Mouse (Mus musculus) forebrain, embryonic 13.5 days (tissue): Measurements from ENCODE around the gene Rgs17. TPM values are rescaled to one million over a fixed set of nuclear protein-coding genes. Genes with fewer than 3 reads are reported as not detected.

Source experiments
- ATAC-seq: fragments of 200-750 bp; cut with Nextera tagmentation; 2 replicates; pipeline ENCODE4 v1.8.0; 2017
- H3K27ac ChIP-seq: fragments of 300-500 bp; sonication (generic); 2 replicates; pipeline ENCODE4 v1.5.1; 2015; ENCODE audit warnings: inconsistent platforms, mild to moderate bottlenecking, moderate library complexity
- H3K27me3 ChIP-seq: fragments of 300-500 bp; sonication (generic); 2 replicates; pipeline ENCODE4 v1.6.1; 2015; ENCODE audit warnings: mild to moderate bottlenecking, inconsistent platforms
- H3K36me3 ChIP-seq: fragments of 300-500 bp; sonication (generic); 2 replicates; pipeline ENCODE4 v1.6.1; 2015; ENCODE audit warnings: mild to moderate bottlenecking, inconsistent platforms; ENCODE audit not compliant: poor library complexity, severe bottlenecking
- H3K4me1 ChIP-seq: fragments of 300-500 bp; sonication (generic); 2 replicates; pipeline ENCODE4 v1.6.1; 2015; ENCODE audit warnings: inconsistent platforms
- H3K4me2 ChIP-seq: fragments of 300-500 bp; sonication (generic); 2 replicates; pipeline ENCODE4 v1.6.1; 2015; ENCODE audit warnings: inconsistent platforms, mild to moderate bottlenecking, moderate library complexity
- H3K4me3 ChIP-seq: fragments of 300-500 bp; sonication (generic); 2 replicates; pipeline ENCODE4 v1.5.1; 2015; ENCODE audit warnings: mild to moderate bottlenecking, inconsistent platforms
- H3K9ac ChIP-seq: fragments of 300-500 bp; sonication (generic); 2 replicates; pipeline ENCODE4 v1.6.1; 2015; ENCODE audit warnings: mild to moderate bottlenecking, inconsistent platforms
- H3K9me3 ChIP-seq: fragments of 300-500 bp; sonication (generic); replicated peaks from 2 replicates; pipeline ENCODE4 v1.6.1; 2016; ENCODE audit warnings: inconsistent platforms
- WGBS: fragments of 180-500 bp; shearing (Covaris S2); methylation state at CpG from one replicate; pipeline ENCODE4 v1.1.7; 2015; 5-methylcytosine and 5-hydroxymethylcytosine counted together
- polyA plus RNA-seq: library from polyadenylated mRNA; unstranded; fragments of >200 nt; fragmentation: Nextera tagmentation; extraction: Ambion mirVana; gene quantifications from 2 replicates; pipeline ENCODE4 v1.2.1, GENCODE M21; 2015

The Rgs17 gene
- polyA plus RNA-seq, 1 experiment from 2014 or later, result 7.1 TPM

DNA sequence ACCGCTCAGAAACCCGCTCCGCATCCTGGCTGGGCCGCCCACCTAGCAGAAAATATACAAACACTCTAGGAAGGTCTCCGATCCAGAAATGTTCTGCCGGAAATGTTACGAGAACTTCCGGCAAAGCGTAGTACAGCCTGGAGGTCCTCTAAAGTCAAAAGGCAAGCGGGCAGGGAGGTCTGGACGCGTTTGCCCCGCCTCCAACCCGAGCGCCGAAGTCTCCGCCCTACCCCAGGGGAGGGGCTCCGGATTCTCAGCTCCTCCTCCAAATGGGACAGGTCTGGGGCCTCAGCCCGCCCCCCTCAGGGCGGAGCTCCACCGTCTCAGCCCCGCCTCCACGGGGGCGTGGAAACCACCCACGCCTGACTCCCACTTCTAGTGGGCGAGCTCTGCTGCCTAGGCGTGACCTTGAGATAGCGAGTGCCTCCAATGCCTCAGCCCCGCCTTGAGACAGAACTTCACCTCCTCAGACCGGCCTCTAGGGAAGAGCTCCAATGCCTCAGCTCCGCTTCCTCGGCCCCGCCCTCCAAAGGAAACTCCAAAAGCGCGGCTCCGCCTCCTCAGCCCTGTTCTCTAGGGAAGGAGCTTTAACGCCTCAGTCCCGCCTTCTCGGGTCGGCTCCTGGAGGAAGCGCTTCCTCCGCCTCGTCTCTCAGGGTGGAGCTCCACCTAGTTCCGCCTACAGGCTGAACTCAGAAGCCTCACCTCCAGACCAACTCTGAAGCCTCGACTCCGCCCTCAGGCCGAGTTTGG lies 98.3 kb downstream of the Rgs17 start, which contains the start of gene Mtrf1l:
Mtrf1l (minus strand) TSS at position 171 of the 752 bp plus-strand sequence.
- H3K4me2 ChIP-seq, result peak within 1 kb of the TSS; percentile 75
- peaks cover 22% of the 10 kb centered on the region for H3K4me1 ChIP-seq
- peak within 1 kb of the TSS; percentile 77 for H3K4me3 ChIP-seq
- H3K9ac ChIP-seq, result peak within 1 kb of the TSS; percentile 87
- peak; percentile 98 for ATAC-seq
- WGBS, result under 1% methylated on average over 46 of the region's 47 CpGs
- H3K36me3 ChIP-seq, result peaks cover 10% of the 10 kb centered on the region
- H3K27ac ChIP-seq, result peak within 1 kb of the TSS; percentile 82
- H3K27me3 ChIP-seq, result peaks cover 2% of the 10 kb centered on the region; the same call in 1 of the 2 replicates
- no peaks in the 10 kb centered on the region for H3K9me3 ChIP-seq

DNA sequence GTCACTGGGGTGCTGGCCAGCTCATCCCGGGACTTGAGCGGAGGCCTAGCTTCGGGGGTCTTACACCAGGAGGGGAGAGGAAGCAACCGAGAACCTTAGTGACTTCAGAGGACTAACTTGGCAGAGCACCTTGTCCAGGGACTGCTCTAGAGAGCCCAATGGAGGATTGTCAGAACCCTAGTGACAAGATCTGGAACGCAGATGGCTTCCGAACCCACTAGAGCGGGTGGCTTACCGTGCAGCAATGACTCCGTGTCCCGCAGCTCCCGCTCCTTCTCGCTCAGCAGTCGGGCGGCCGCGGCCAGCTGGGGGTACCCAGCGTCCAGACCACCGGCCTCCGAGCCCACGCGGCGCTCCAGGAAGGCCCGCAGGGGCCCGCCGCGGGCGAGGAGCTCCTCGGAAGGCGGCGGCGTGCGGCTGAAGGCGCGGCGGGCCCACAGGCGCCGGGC lies 98.9 kb downstream of the Rgs17 start:
- peaks cover 2% of the 10 kb centered on the region; the same call in 1 of the 2 replicates for H3K27me3 ChIP-seq
- H3K27ac ChIP-seq, result peak overlapping the region; percentile 82
- H3K9ac ChIP-seq, result peak overlapping the region; percentile 87
- ATAC-seq, result no peak
- H3K36me3 ChIP-seq, result peaks cover 16% of the 10 kb centered on the region
- peaks cover 22% of the 10 kb centered on the region for H3K4me1 ChIP-seq
- H3K4me3 ChIP-seq, result peak overlapping the region; percentile 77
- H3K4me2 ChIP-seq, result peak overlapping the region; percentile 75
- under 1% methylated on average over 35 of the region's 37 CpGs for WGBS
- H3K9me3 ChIP-seq, result no peaks in the 10 kb centered on the region

GRCm38 (mm10) chr10:5818772-5819171 lies 103.4 kb downstream of the Rgs17 start:
- no peak overlapping the region for H3K4me3 ChIP-seq
- no peak overlapping the region for H3K9ac ChIP-seq
- WGBS, result 89% methylated on average over 3 of the region's 3 CpGs
- H3K4me1 ChIP-seq, result peaks cover 16% of the 10 kb centered on the region
- peaks cover 53% of the 10 kb centered on the region for H3K36me3 ChIP-seq
- no peak overlapping the region for H3K4me2 ChIP-seq
- no peaks in the 10 kb centered on the region for H3K27me3 ChIP-seq
- ATAC-seq, result no peak
- no peak overlapping the region for H3K27ac ChIP-seq
- H3K9me3 ChIP-seq, result no peaks in the 10 kb centered on the region

DNA sequence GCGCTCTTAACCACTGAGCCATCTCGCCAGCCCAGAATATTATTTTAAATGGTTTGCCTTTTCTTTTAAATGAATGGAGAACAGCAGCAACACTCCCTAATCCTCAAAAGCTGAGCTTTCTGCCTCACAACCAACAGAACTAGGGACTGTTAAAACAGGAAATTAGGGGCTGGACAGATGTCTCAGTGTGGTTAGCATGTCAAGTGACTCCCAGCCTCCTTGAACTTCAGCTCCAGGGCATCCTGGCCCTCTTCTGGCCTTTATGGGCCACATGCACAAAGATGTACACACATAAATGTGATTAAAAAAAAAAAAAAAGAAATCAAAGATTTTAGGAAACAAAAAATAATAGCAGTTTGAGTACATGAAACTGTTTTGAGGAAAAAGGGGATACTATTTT lies 106.2 kb downstream of the Rgs17 start:
- WGBS, result 99% methylated on average over 2 of the region's 2 CpGs

GRCm38 (mm10) chr10:5813724-5814123 lies 108.5 kb downstream of the Rgs17 start:
- Histone ChIP-seq H3K27me3 (no peaks in the 10 kb centered on the region), H3K27ac (no peak overlapping the region), H3K4me1 (no peaks in the 10 kb centered on the region), H3K9ac (no peak overlapping the region), H3K4me3 (no peak overlapping the region), H3K9me3 (no peaks in the 10 kb centered on the region), H3K36me3 (peaks cover 66% of the 10 kb centered on the region), H3K4me2 (no peak overlapping the region)
- 87% methylated on average over 11 of the region's 11 CpGs for WGBS
- no peak for ATAC-seq

More for the DNA sequence above, 106.2 kb downstream of the Rgs17 start:
- Histone ChIP-seq H3K4me3 (no peak overlapping the region), H3K27ac (no peak overlapping the region), H3K9ac (no peak overlapping the region), H3K27me3 (no peaks in the 10 kb centered on the region), H3K36me3 (peaks cover 77% of the 10 kb centered on the region), H3K4me1 (no peaks in the 10 kb centered on the region), H3K9me3 (no peaks in the 10 kb centered on the region), H3K4me2 (no peak overlapping the region)
- ATAC-seq, result no peak

DNA sequence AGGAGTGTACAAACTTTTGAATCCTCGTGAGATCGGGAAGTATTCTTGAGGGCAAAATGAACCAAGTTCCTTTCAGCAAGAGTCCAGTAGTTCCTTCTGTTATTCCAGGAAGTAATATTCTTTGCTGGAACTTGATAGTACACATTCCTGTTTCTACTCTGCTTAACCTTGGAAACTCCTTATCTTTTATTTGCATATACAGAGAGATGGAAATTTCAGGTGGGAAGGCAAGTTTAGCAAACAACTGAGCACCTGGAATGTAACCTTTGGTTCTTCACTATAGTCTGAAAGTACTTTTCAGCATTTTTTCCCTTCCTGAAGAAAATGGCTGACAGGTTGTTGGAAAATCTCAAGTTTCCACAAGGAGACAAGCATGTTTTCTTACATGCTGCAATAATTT lies 114.5 kb downstream of the Rgs17 start:
- ATAC-seq, result no peak
- H3K9me3 ChIP-seq, result no peaks in the 10 kb centered on the region
- peaks cover 26% of the 10 kb centered on the region for H3K4me1 ChIP-seq
- no peak overlapping the region for H3K4me2 ChIP-seq
- no peaks in the 10 kb centered on the region for H3K27me3 ChIP-seq
- 90% methylated on average over 2 of the region's 2 CpGs for WGBS
- H3K36me3 ChIP-seq, result peaks cover 13% of the 10 kb centered on the region
- H3K27ac ChIP-seq, result no peak overlapping the region
- H3K4me3 ChIP-seq, result no peak overlapping the region
- H3K9ac ChIP-seq, result no peak overlapping the region

GRCm38 (mm10) chr10:5806996-5807395 lies 115.2 kb downstream of the Rgs17 start:
- WGBS, result 73% methylated on average over 4 of the region's 4 CpGs
- H3K36me3 ChIP-seq, result peaks cover 9% of the 10 kb centered on the region

DNA sequence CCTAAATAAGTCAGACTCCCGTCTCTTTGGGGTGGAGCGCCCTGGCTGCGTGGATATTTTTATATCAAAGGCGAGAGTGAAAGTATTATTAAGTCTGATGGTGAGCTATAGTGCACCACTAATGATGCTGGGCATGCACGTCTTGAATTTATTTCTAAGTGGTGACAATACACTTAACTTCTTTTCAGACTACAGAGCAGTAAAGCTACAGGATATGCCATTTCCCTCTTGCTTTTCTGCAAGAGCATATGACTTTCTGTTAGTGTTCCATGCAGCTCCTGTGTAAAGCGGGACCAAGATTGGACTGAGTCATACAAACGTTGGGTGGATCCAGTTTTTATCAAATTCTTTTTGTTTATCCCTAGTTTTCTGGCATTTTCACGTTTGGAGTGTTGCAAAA lies 115.8 kb downstream of the Rgs17 start:
- WGBS, result 15% methylated on average over 8 of the region's 8 CpGs
- Histone ChIP-seq H3K9me3 (no peaks in the 10 kb centered on the region), H3K36me3 (peaks cover 9% of the 10 kb centered on the region), H3K4me1 (peaks cover 38% of the 10 kb centered on the region), H3K4me2 (peak overlapping the region; percentile 56), H3K27ac (0 out of 2 replicates have a peak overlapping the region, but pooled peaks have one; percentile 27), H3K9ac (peak overlapping the region; percentile 62), H3K27me3 (no peaks in the 10 kb centered on the region), H3K4me3 (peak overlapping the region; percentile 58)
- ATAC-seq, result no peak

More at GRCm38 (mm10) chr10:5806996-5807395, 115.2 kb downstream of the Rgs17 start:
- Histone ChIP-seq H3K4me2 (no peak overlapping the region), H3K9ac (no peak overlapping the region), H3K9me3 (no peaks in the 10 kb centered on the region), H3K4me3 (no peak overlapping the region), H3K4me1 (peaks cover 33% of the 10 kb centered on the region), H3K27ac (no peak overlapping the region), H3K27me3 (no peaks in the 10 kb centered on the region)
- ATAC-seq, result no peak

DNA sequence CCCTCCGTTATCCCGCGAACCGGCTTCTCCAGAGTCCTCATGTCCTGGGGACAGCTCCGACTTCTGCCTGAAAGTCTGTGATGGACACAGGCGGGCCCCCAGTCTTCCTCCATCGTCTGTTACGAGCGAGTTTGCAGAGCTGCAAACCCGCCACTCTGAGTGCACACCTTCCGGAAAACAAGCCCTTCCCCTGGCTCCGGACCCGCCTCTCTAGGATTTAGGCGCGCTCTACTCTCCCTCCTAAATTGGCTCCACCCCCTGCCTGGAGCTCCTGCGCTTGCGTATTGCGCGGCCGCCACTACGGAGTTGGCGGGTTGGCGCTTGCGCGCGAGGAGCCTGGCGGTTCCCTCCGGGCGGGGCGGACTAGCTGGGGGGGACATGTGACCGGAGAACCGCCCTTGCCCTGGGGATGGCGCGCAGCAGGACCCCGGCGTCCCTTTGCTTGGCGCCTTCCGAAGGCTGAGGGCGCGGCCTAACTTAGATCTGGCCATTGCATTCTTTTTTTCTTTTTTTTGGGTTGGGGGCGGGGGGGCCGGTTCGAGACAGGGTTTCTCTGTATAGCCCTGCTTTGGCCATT lies 116.4 kb downstream of the Rgs17 start:
- WGBS, result under 1% methylated on average over 43 of the region's 43 CpGs
- Histone ChIP-seq H3K27ac (peak overlapping the region; percentile 82), H3K4me2 (peak overlapping the region; percentile 92), H3K36me3 (peaks cover 15% of the 10 kb centered on the region), H3K27me3 (no peaks in the 10 kb centered on the region), H3K9ac (peak overlapping the region; percentile 62), H3K4me3 (peak overlapping the region; percentile 58), H3K4me1 (peaks cover 44% of the 10 kb centered on the region), H3K9me3 (no peaks in the 10 kb centered on the region)
- ATAC-seq, result peak; percentile 95

DNA sequence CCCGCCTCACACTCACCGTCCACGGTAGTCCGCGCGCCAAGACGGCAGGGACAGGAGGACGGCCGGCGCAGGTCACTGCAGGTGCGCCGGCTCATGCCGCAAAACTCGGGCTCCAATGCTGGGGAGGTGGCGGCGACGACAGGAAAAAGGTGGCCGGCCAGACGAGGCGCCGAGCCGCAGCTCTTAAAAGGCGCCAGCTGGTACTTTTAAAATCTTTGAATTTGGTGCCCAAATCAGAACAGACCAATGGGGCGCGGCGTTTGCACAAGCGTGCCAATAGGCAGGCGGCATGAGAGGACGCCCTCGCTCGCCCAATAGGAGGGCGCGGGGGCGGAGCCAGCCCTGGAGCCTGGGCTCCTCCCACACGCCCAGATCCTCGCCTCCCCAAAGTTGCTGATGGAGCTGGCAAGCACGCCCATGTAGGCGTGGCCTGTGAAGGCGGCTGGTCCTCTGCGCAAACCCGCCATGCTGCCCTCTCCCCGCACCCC lies 116.9 kb downstream of the Rgs17 start, which contains the start of gene Fbxo5:
Fbxo5 (minus strand) TSS at position 358 of the 488 bp plus-strand sequence.
- WGBS, result under 1% methylated on average over 42 of the region's 42 CpGs
- ATAC-seq, result peak; percentile 97
- peaks cover 20% of the 10 kb centered on the region for H3K36me3 ChIP-seq
- no peaks in the 10 kb centered on the region for H3K27me3 ChIP-seq
- peak within 1 kb of the TSS; percentile 58 for H3K4me3 ChIP-seq
- peaks cover 50% of the 10 kb centered on the region for H3K4me1 ChIP-seq
- peak within 1 kb of the TSS; percentile 92 for H3K4me2 ChIP-seq
- peak within 1 kb of the TSS; percentile 71 for H3K9ac ChIP-seq
- H3K27ac ChIP-seq, result peak within 1 kb of the TSS; percentile 82
- H3K9me3 ChIP-seq, result no peaks in the 10 kb centered on the region

- Histone ChIP-seq H3K4me1 (peaks cover 50% of the 10 kb centered on the region), H3K4me3 (peak overlapping the region; percentile 58), H3K27ac (peak overlapping the region; percentile 75), H3K4me2 (peak overlapping the region; percentile 92), H3K9ac (peak overlapping the region; percentile 71), H3K9me3 (no peaks in the 10 kb centered on the region), H3K36me3 (peaks cover 26% of the 10 kb centered on the region), H3K27me3 (no peaks in the 10 kb centered on the region)
- peak; percentile 31 for ATAC-seq
- WGBS, result under 1% methylated on average over 24 of the region's 24 CpGs
Measured at GRCm38 (mm10) chr10:5804691-5805156, 117.5 kb downstream of the Rgs17 start.

GRCm38 (mm10) chr10:5803739-5804138 lies 118.5 kb downstream of the Rgs17 start:
- WGBS, result 3% methylated on average over 1 of the region's 1 CpGs
- Histone ChIP-seq H3K27me3 (no peaks in the 10 kb centered on the region), H3K4me3 (peak overlapping the region; percentile 58), H3K4me1 (peaks cover 50% of the 10 kb centered on the region), H3K9me3 (no peaks in the 10 kb centered on the region), H3K4me2 (peak overlapping the region; percentile 92), H3K36me3 (peaks cover 29% of the 10 kb centered on the region), H3K27ac (no peak overlapping the region), H3K9ac (peak overlapping the region; percentile 68)
- ATAC-seq, result no peak
